Mouse (Mus musculus) lung, postnatal 0 days (tissue): ENCODE results near the gene Gnat2.

Experiments
- CTCF ChIP-seq: IDR thresholded peaks from 2 replicates; pipeline ENCODE4 v1.5.1; 2016; ENCODE audit warnings: antibody characterized with exemption, mild to moderate bottlenecking
- EP300 ChIP-seq: IDR thresholded peaks from 2 replicates; pipeline ENCODE4 v1.6.1; 2016; ENCODE audit warnings: antibody characterized with exemption, mild to moderate bottlenecking, control low read depth

GRCm38 (mm10) chr3:108085281-108085720, 7.3 kb upstream of the Gnat2 start:
- TF ChIP-seq CTCF (peak; percentile 49), EP300 (no peak)
